Mouse (Mus musculus) hindbrain, embryonic 15.5 days (tissue): ENCODE data around the gene Abcf3. TPM values are rescaled to one million over a fixed set of nuclear protein-coding genes. Genes with fewer than 3 reads are reported as not detected.

ENCODE experiments used
- ATAC-seq: fragments of 200-750 bp; cut with Nextera tagmentation; 2 replicates; pipeline ENCODE4 v1.8.0; 2017; ENCODE audit warnings: low read depth, moderate number of reproducible peaks, moderate TSS enrichment; ENCODE audit not compliant: low FRiP score
- H3K27ac ChIP-seq: fragments of 300-500 bp; sonication (generic); replicated peaks from 2 replicates; pipeline ENCODE4 v1.5.1; 2015; ENCODE audit warnings: mild to moderate bottlenecking, inconsistent platforms
- H3K27me3 ChIP-seq: fragments of 300-500 bp; sonication (generic); 2 replicates; pipeline ENCODE4 v1.6.1; 2015; ENCODE audit warnings: control low read depth, inconsistent platforms
- H3K36me3 ChIP-seq: fragments of 300-500 bp; sonication (generic); 2 replicates; pipeline ENCODE4 v1.6.1; 2015; ENCODE audit warnings: control low read depth, inconsistent platforms
- H3K4me1 ChIP-seq: fragments of 300-500 bp; sonication (generic); replicated peaks from 2 replicates; pipeline ENCODE4 v1.6.1; 2015; ENCODE audit warnings: control low read depth, inconsistent platforms
- H3K4me2 ChIP-seq: fragments of 300-500 bp; sonication (generic); 2 replicates; pipeline ENCODE4 v1.6.1; 2015; ENCODE audit warnings: moderate library complexity, mild to moderate bottlenecking, inconsistent platforms
- H3K4me3 ChIP-seq: fragments of 300-500 bp; sonication (generic); 2 replicates; pipeline ENCODE4 v1.5.1; 2015; ENCODE audit warnings: mild to moderate bottlenecking, inconsistent platforms
- H3K9ac ChIP-seq: fragments of 300-500 bp; sonication (generic); 2 replicates; pipeline ENCODE4 v1.6.1; 2015; ENCODE audit warnings: inconsistent platforms
- H3K9me3 ChIP-seq: fragments of 300-500 bp; sonication (generic); 2 replicates; pipeline ENCODE4 v1.6.1; 2016; ENCODE audit warnings: control low read depth, inconsistent platforms
- WGBS: fragments of 180-500 bp; shearing (Covaris S2); methylation state at CpG from one replicate; pipeline ENCODE4 v1.1.7; 2015; 5-methylcytosine and 5-hydroxymethylcytosine counted together
- microRNA counts: library from miRNA; unstranded; fragments of <30 nt; microRNA quantifications from one replicate; lab custom pipeline; 2016
- microRNA-seq: library from miRNA; unstranded; fragments of <30 nt; microRNA quantifications from one replicate; pipeline ENCODE4, GENCODE M21; 2016
- polyA plus RNA-seq: library from polyadenylated mRNA; unstranded; fragments of >200 nt; fragmentation: Nextera tagmentation; extraction: Ambion mirVana; gene quantifications from 2 replicates; pipeline ENCODE4 v1.2.1, GENCODE M21; 2015

Gene Abcf3
- polyA plus RNA-seq, 1 experiment from 2014 or later: 81.7 TPM

DNA sequence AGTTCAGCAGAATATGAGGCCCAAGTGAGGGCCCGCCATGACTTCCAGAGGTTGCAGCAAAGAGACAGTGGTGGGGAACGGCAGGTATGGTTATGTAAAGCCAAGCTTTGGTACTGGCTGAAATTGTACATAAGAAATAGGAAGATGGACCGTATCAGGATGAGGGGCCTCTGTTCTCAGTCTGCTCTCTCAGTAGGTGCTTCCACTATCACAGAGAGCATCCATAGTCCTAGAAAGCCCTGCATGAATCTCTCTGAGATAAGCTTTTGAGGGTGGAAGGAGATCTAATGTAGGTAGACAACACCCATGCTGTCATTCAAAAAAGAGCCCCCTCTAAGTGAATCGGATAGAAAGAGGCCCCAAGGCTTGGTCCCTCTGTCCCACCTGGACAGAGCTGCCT lies 47.4 kb downstream of the Abcf3 start:
- Histone ChIP-seq H3K4me2 (no peak overlapping the region), H3K27ac (no peak overlapping the region), H3K9me3 (no peaks in the 10 kb centered on the region), H3K9ac (no peak overlapping the region), H3K36me3 (0 out of 2 replicates have a peak, but pooled peaks cover 3% of the 10 kb centered on the region), H3K4me3 (no peak overlapping the region), H3K27me3 (peaks cover 27% of the 10 kb centered on the region), H3K4me1 (peaks cover 7% of the 10 kb centered on the region)
- no peak for ATAC-seq
- 84% methylated on average over 4 of the region's 4 CpGs for WGBS

DNA sequence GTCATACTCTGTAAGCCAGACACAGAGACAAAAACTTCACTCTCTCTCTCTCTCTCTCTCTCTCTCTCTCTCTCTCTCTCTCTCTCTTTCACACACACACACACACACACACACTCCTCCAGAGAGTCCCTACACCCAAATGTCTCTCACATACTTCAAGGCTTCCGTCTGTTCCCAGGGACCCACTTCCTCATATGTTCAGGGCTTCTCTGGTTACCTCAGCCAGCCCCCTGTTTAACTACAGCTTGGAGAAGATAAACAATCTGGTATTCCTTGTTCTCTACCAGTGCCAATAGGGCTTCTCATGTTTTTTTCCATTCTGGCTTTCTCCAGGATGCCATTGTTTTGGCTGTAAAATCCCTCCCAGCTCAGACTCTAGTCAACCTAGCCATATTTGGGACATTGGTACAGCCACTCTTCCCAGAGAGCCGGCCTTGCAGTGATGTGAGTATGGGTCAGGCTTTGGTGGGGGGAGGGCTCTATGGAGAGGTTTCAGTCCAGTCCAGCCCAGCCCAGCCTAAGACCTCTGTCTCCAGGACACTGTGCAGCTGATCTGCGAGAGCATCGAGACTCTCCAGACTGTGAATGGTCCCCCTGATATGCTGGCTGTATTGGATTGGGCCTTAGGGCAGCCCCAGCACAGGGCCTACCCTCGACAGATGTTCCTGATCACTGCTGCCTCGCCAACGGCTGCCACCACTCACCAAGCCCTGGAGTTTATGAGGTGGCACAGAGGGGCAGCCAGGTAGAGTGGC lies 48.5 kb downstream of the Abcf3 start:
- H3K9ac ChIP-seq: no peak overlapping the region
- H3K9me3 ChIP-seq: no peaks in the 10 kb centered on the region
- H3K4me3 ChIP-seq: no peak overlapping the region
- H3K4me2 ChIP-seq: no peak overlapping the region
- no peaks in the 10 kb centered on the region for H3K4me1 ChIP-seq
- 0 out of 2 replicates have a peak, but pooled peaks cover 5% of the 10 kb centered on the region for H3K36me3 ChIP-seq
- ATAC-seq: no peak
- no peak overlapping the region for H3K27ac ChIP-seq
- 75% methylated on average over 7 of the region's 7 CpGs for WGBS
- peaks cover 15% of the 10 kb centered on the region for H3K27me3 ChIP-seq

DNA sequence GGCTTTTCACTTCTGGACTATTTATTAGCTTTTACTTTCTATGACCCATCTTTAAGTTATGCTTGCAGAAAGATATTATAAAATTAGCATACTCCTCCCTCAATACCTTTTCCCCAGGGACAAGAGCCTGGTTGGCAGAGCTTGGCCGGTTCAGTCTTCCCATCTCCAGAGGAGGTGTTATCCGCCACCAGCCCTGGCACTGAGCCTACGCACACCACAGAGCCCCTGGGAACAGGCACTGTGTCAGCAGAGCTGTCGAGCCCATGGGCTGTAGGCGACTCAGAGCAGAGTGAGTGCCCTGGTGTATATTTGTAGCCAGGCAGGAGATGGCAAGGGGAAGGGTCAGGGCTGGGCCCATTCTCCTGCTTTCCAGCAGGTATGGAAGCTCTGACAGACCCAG lies 52.1 kb downstream of the Abcf3 start:
- no peak overlapping the region for H3K27ac ChIP-seq
- WGBS: 55% methylated on average over 5 of the region's 5 CpGs
- no peaks in the 10 kb centered on the region for H3K9me3 ChIP-seq
- no peak overlapping the region for H3K4me3 ChIP-seq
- peaks cover 25% of the 10 kb centered on the region for H3K36me3 ChIP-seq
- no peak overlapping the region for H3K4me2 ChIP-seq
- no peak for ATAC-seq
- H3K9ac ChIP-seq: no peak overlapping the region
- H3K4me1 ChIP-seq: no peaks in the 10 kb centered on the region
- no peaks in the 10 kb centered on the region for H3K27me3 ChIP-seq

DNA sequence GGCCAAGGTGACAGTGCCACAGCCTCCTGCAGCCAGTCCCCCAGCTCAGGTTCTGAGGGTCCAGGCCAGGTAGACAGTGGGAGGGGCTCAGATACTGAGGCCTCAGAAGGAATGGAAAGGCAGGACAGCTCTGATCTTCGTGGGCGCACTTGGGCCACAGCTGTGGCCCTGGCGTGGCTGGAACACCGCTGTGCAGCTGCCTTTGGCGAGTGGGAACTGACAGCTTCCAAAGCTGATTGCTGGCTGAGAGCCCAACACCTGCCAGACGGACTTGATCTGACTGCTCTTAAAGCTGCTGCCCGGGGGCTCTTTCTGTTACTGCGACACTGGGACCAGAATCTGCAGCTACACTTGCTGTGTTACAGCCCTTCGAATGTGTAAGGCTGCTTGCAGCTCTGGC lies 56.3 kb downstream of the Abcf3 start:
- H3K4me2 ChIP-seq: no peak overlapping the region
- no peak for ATAC-seq
- H3K4me1 ChIP-seq: peaks cover 12% of the 10 kb centered on the region
- H3K27ac ChIP-seq: no peak overlapping the region
- no peaks in the 10 kb centered on the region for H3K27me3 ChIP-seq
- H3K36me3 ChIP-seq: peaks cover 48% of the 10 kb centered on the region
- H3K4me3 ChIP-seq: no peak overlapping the region
- no peak overlapping the region for H3K9ac ChIP-seq
- 53% methylated on average over 9 of the region's 9 CpGs for WGBS
- H3K9me3 ChIP-seq: no peaks in the 10 kb centered on the region

DNA sequence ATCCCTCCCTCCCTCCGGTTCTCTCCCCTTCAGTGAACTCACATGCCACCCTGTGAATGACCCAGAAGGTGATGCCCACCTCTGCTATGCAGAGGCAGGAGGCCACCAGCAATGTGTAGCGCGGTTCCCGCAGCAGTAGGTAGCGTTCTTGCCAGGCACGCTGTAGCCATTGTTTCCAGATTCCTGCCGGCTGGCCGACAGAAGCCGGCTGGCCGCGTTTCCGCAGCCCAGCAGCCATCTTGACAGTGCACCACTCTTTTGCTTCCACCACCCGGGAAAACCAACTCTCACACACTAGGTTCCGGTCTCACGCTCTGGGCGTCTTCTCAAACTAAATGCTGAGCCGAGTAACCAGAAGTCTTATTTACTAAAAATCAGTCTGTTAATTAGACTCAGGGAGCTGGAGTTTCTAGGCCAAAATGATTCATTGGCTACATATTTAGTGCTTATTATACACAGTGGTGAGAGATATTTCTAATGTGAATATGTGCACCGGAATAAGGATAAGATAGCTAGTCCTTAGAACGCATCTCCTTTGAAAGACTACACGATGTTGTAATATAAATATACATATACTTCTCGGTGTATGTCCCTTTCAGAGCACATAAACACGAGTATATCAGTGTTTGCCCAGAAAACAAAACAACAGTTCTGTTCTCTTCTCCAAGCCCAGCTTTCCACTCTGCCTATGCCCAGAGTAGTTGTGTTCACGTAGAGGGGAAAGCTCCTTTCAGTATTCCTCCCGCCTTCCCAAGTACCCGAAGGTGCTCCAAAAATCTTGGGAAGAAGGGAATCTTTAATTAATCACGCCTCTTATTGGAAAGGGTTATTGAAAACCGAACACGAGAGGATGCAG lies 62.4 kb downstream of the Abcf3 start:
- Histone ChIP-seq H3K27ac (peak overlapping the region; percentile 93), H3K9me3 (no peaks in the 10 kb centered on the region), H3K9ac (peak overlapping the region; percentile 92), H3K27me3 (no peaks in the 10 kb centered on the region), H3K4me1 (peaks cover 30% of the 10 kb centered on the region), H3K4me2 (peak overlapping the region; percentile 86), H3K36me3 (peaks cover 21% of the 10 kb centered on the region), H3K4me3 (peak overlapping the region; percentile 96)
- under 1% methylated on average over 28 of the region's 28 CpGs for WGBS
- ATAC-seq: peak; percentile 59

MicroRNA genes within 50 kb of the gene (microRNA counts, 519-probe panel; counts per million panel counts)
- 2,614 counts per million, percentile 45 among the panel's probes with 10 or more counts for microRNA mmu-miR-1224 (lab: Ali Mortazavi, UCI)

Small RNAs within 50 kb of the gene (microRNA-seq; reads per million reads assigned to microRNA genes)
- gene Mir1224: 74.3 reads per million, percentile 48 among the genes with 10 or more reads in this experiment

Other genes with a start within 250 kb of the Abcf3 start
- 68.3 and 75.2 TPM in 2 replicates for gene Parl, start 246.2 kb upstream of the Abcf3 start, polyA plus RNA-seq
- gene Cyp2ab1, start 223.2 kb upstream of the Abcf3 start, polyA plus RNA-seq: not detected in 2 replicates
- gene Abcc5, start 122.2 kb upstream of the Abcf3 start, polyA plus RNA-seq: 137 and 143 TPM in 2 replicates
- gene Eif2b5, start 49.8 kb upstream of the Abcf3 start, polyA plus RNA-seq: 101 TPM in 2 replicates
- gene Dvl3, start 31.6 kb upstream of the Abcf3 start, polyA plus RNA-seq: 37.5 and 44.3 TPM in 2 replicates
- gene Ap2m1, start 13.1 kb upstream of the Abcf3 start, polyA plus RNA-seq: 1,171 and 1,212 TPM in 2 replicates
- gene Vwa5b2, start 40.9 kb downstream of the Abcf3 start, polyA plus RNA-seq: 28.7 and 33.4 TPM in 2 replicates
- 10.7 and 11.0 TPM in 2 replicates for gene Eef1akmt4, start 63.0 kb downstream of the Abcf3 start, polyA plus RNA-seq
- gene Gm49333, start 63.0 kb downstream of the Abcf3 start, polyA plus RNA-seq: not detected in 2 replicates
- gene Alg3, start 63.2 kb downstream of the Abcf3 start, polyA plus RNA-seq: 36.5 and 46.2 TPM in 2 replicates
- 42.6 and 43.0 TPM in 2 replicates for gene Camk2n2, start 72.7 kb downstream of the Abcf3 start, polyA plus RNA-seq
- gene Ece2, start 81.3 kb downstream of the Abcf3 start, polyA plus RNA-seq: 15.1 and 18.1 TPM in 2 replicates
- 342 and 357 TPM in 2 replicates for gene Psmd2, start 103.1 kb downstream of the Abcf3 start, polyA plus RNA-seq
- gene Eif4g1, start 119.7 kb downstream of the Abcf3 start, polyA plus RNA-seq: 145 and 148 TPM in 2 replicates
- 45.5 and 47.5 TPM in 2 replicates for gene Fam131a, start 144.7 kb downstream of the Abcf3 start, polyA plus RNA-seq
- 89.0 and 89.8 TPM in 2 replicates for gene Polr2h, start 169.1 kb downstream of the Abcf3 start, polyA plus RNA-seq
- 33.7 and 36.0 TPM in 2 replicates for gene Clcn2, start 169.2 kb downstream of the Abcf3 start, polyA plus RNA-seq
- gene Chrd, start 184.6 kb downstream of the Abcf3 start, polyA plus RNA-seq: 6.3 and 6.5 TPM in 2 replicates
- 0.85 and 1.4 TPM in 2 replicates for gene Thpo, start 185.9 kb downstream of the Abcf3 start, polyA plus RNA-seq